Mouse (Mus musculus) layer of hippocampus, adult 9-11 months (tissue): ENCODE measurements around the gene Mrpl53.
"Not testable (repeated sequence)": the region's sequence is repeated elsewhere in the genome, so short reads cannot be mapped to it uniquely, and the experiment has no call there.

ENCODE experiments used
- DNase-seq: peaks from one replicate; pipeline ENCODE4 v3.0.0; 2022

Mrpl53 gene

DNA sequence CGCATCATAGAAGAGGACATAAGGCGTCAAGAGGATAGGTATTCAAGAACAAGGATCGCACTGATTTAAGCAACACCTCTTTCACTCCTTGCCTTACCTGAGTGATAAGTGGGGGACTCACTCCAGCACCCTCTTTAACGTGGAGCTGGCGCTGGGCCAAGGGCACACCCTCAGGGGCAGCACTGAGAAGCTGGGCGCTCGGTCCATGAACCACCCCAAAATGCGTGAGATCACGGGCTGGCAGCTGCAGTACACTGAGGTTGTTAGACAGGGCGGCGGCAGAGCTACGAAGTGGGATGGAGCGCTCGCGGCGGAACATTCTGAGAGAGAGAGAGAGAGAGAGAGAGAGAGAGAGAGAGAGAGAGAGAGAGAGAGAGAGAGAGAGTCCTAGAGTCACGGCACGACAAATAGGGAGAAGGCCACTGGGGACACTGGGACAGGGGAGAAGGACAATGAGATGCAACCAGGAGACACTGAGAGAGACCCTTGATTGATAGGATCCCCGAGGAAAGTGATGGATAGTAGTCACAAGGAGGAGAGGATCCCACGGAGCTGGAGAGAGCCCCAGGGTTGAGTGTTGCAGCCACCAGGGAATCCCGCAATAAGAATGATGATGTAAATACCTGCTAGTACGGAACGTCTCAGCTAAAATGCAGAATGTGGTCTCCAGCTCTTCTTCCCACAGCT lies 46.9 kb downstream of the Mrpl53 start:
- DNase-seq, result no peak

DNA sequence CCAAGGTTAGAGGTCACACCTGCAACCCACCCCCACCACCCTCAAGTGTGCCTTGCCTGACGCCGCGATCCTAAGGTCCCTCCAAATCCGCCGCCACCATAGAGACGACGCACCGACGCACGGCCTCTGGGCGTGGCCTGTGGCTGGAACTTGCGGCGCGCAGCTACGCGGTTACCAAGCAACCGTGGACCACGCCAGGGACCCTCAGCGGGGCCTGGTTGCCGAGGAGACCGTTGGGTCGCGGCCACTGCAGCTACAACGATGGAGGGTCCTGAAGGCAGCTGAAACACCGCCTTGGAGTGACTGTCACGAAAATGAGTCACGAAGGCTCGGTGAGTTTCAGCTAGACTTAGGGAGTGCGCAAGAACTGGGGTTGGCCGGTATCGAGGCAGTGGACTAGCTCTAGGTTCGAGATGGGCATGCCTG lies 47.4 kb downstream of the Mrpl53 start, which contains the start of the genes Wdr54 and 1700003E16Rik:
Wdr54 (minus strand) TSS at position 139 of the 426 bp plus-strand sequence.
1700003E16Rik (plus strand) TSS at position 146 of the 426 bp plus-strand sequence.
- peak; percentile 78 for DNase-seq

DNA sequence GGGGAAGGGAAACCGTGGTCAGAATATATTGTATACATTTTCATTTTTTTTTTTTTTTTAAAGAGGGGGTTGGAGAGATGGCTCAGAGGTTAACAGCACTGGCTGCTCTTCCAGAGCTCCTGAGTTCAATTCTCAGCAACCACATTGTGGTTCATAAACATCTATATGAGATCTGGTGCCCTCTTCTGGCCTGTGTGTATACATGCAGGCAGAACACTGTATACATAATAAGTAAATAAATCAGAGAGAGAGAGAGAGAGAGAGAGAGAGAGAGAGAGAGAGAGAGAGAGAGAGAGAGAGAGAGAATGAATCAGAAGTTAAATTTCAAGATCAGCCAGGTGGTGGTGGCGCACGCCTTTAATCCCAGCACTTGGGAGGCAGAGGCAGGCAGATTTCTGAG lies 50.6 kb downstream of the Mrpl53 start:
- DNase-seq, result not testable (repeated sequence)
